Mouse (Mus musculus): ENCODE data around the gene Hfe2. TPM values are rescaled to one million over a fixed set of nuclear protein-coding genes. Genes with fewer than 3 reads are reported as not detected.

Gene Hfe2
- not detected in 2 replicates for polyA plus RNA-seq (2012)

DNA sequence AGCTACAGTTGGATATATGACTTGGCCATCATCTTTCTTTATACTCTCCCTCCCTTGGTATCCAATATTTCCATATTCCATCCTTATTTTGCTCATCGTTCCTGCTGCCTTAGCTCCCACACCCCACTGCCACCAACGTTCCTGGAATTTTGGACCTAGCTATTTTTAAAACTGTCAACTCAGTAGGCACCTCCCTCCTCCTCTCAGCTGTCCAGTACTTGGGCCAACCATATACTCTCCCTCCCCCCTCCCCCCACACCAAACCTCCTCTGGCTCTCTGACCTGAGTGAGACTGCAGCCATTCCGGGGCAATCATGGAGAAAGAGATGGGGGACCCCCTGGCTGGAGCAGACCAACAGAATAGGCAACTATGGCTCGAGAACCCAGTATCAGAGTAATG is at the start of gene Hfe2:
Hfe2 (plus strand) TSS at position 259 of the 400 bp plus-strand sequence.
- TF ChIP-seq GATA1 (IDR thresholded peaks at IDR 0.05; ENCODE audit: low read length) = no peak

DNA sequence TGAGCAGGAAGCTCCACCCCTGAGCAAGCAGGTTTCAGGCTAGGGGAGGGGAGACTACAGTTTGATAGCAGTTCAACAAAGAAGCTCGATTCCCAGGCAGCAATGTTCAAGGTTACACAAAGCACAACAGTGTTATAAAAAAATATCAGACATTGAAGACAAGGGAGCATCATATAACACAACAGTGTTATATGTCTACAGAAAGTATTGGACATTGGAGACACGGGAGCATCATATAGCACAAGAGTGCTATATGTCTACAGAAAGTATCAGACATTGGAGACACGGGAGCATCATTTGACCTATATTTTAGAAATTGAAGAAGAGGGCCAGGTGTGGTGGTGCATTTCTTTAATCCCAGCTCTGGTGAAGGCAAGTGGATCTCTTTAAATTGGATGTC is 47.9 kb upstream of the Hfe2 start:
- no peak for TF ChIP-seq GATA1 (IDR thresholded peaks at IDR 0.05; ENCODE audit: low read length)

DNA sequence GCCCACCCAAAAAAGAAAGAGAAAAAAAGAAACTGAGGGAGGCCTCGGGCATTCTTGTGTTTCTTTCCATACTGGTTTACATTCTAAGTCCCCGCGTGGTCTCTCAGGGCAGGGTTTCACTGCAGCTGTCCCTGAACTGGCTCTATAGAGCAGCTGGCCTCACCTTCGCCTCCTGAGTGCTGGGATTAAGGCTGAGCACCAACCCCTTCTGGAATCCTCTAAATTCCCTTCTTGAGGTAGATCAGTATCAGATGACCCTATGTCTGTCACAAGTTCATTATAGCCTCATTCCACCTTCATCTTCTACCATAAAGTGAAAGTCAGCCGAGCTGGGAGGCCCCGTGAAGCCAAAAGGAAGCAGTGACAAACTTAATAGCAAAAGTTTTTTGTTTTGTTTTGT is 47.4 kb upstream of the Hfe2 start:
- TF ChIP-seq GATA1 (IDR thresholded peaks at IDR 0.05; ENCODE audit: low read length) = no peak

DNA sequence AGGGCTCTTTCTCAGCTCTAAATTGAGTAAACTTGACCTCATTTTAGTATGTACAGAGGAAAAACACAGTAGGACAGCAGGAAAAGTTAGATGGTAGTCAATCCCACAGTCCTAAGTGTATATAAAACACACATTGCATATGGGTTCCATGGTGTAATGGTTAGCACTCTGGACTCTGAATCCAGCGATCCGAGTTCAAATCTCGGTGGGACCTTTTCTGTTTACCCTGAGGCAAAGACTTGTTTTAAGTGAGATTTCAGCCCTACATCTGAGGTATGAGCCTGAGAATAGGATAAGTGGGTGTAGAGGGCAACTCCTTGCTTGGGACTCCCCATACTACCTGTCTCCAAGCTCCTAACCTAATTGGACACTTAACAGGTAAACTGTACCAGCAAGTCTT is 45.7 kb upstream of the Hfe2 start:
- no peak for TF ChIP-seq GATA1 (IDR thresholded peaks at IDR 0.05; ENCODE audit: low read length)

DNA sequence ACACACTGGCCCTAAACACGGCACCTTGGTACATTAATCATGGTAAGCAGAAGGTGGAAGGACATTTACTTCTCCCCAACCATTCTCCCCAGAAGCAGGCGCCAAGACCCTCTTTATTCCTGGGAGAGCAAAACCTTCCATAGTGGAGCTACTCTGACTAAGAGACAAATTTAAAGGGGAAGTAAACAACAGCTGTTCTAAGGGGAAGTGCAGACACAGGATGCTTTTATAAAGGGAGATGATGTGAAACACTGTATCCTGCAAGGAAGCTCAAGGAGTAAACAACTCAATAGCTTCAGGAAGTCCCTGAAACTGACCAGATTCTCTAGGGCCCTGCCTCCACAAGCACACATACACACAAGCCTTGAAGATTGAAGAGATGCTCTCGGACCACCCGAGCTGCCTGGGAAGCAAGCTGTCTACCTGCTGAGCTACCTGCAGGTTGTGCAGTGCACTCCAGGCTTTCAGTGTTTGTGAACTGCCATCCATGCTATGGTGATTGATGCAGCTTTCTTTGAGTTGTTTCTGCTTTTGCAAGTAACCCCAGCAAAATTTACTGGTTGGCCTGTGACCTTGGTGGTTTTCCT is 44.2 kb upstream of the Hfe2 start:
- no peak for TF ChIP-seq GATA1 (IDR thresholded peaks at IDR 0.05; ENCODE audit: low read length)

DNA sequence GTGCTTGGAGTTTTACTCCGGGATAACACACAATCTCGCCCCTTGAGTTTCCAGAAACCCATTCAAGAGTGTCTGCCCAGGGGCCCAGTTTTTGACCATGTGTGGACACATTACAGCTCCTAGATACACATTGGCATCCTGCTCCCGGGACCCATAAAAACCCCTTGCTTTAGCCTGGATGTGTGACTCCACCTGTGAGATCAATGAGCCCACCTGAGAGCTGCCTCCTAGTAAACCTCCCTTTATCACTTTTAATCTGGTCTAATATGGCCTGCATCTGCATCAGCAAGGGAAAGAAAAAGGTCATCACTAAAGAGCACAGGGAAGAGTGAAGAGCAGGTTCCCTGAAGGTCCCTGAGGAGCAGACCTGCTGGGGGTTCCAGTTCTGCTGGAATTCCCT is 43.1 kb upstream of the Hfe2 start:
- no peak for TF ChIP-seq GATA1 (IDR thresholded peaks at IDR 0.05; ENCODE audit: low read length)

DNA sequence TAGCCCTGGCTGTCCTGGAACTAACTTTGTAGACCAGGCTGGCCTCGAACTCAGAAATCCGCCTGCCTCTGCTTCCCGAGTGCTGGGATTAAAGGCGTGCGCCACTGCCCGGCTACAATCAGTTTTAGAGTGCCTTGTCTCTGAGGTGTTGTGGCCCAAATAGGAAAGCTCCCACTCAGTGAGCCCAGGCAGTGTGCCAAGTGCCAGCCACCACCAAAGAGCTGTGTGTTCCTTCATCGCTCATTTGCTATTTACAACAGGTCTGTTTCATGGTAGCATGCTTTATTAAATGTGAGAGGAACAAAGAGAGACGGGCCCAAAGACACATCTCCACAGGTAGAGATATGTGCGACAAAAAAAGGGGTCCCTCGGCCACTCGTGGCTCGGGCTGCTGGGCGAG is 42.5 kb upstream of the Hfe2 start:
- TF ChIP-seq GATA1 (IDR thresholded peaks at IDR 0.05; ENCODE audit: low read length) = no peak

DNA sequence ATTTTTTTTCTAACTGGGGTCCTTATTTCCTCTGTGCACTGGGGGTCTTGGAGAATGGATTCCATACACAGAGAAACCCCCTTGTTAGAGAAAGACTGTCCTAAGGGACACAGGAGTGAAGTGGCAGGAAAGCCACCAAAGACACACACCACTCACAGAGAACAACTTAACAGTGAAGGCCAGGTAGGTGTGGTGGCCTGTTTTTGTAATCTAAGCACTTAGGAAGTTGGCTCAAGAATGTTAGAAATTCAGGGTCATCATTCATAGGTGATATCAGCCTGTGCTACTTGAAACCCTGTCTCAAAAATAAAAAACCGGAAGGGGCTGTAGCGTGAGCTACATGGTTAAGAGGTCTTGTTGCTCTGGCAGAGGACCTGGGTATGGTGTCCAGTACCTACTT is 41.0 kb upstream of the Hfe2 start:
- TF ChIP-seq GATA1 (IDR thresholded peaks at IDR 0.05; ENCODE audit: low read length) = no peak

DNA sequence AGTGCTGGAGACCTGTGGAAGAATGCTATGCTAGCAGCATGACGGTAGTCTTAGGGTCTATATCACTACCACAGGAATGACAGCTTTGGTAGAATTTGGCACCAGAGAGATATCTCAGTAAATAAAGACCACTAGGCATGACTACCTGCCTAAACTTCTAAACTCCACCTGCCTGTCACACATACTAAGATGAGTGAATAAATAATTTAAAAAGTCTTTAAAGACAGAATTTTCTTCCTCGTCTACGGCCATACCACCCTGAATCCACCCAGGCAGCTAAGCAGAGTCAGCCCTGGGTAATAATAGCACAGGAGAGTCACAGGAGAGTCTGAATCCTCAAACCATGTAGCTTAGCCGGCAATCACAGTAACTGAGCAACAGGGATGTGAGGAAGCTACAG is 40.1 kb upstream of the Hfe2 start:
- no peak for TF ChIP-seq GATA1 (IDR thresholded peaks at IDR 0.05; ENCODE audit: low read length)

DNA sequence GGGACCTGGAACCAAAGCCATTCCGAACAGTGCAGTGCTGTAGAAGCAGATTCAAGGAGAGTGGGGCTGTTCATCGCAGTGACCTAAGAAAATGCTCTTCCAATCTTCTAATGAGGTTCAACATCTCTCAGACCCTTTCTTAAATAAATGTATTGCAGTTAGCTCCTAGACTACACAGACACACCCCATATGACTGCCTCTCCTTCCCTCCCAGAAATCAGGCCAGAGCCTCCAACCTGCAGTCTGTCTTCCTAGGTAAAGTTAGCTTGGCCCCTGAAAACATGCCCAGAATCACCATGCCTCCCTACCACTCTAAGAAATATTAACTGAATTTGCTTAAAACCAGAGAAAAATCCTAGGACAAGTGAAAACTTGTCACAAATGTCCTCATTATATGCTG is 39.6 kb upstream of the Hfe2 start:
- TF ChIP-seq GATA1 (IDR thresholded peaks at IDR 0.05; ENCODE audit: low read length) = no peak

DNA sequence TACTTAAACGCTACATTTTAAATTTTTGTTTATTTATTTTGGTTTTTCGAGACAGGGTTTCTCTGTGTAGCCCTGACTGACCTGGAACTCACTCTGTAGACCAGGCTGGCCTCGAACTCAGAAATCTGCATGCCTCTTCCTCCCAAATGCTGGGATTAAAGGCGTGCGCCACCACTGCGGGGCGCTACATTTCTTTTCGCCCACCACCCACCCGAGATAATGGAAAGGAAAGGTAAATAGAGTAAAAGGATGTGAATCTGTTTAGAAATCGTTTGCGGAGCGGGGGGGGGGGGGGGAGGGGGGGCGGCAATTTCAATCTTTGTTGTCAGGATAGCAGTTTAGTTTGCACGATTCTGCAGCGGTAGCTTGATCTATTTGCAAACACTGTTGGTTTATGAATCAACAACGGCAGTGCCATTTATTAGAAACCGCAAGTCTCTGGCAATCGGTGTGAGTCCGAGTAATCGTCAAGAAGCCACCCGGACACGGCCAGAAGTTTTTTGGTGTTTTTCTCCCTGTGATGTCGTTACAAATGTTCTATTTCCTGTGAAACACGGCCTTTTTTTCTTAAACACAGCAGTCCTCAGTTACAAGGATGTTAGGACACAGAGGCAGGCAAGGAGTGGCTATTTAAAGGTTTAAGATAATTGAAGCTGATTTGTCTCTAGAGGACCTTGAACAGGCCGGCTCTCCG is 37.2 kb upstream of the Hfe2 start:
- TF ChIP-seq GATA1 (IDR thresholded peaks at IDR 0.05; ENCODE audit: low read length) = no peak

DNA sequence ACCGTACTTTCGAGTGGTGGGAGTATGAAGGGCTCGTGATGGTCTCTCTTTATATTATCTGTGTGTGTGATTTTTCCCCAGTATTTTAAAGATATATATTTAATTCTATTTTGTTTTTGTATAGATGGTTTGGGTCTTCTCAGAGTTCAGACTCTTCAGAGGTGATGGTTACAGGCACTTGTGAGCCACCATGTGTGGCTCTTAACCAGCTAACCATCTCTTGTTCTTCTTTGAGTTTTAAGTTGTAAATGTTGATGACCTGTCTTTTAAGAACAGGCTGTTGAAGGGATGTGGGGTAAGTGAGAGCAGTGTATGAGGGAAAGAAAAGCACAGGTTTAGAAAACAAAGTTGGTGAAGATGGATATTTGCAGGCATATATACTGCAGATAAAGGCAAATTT is 30.1 kb upstream of the Hfe2 start:
- TF ChIP-seq GATA1 (IDR thresholded peaks at IDR 0.05; ENCODE audit: low read length) = no peak

DNA sequence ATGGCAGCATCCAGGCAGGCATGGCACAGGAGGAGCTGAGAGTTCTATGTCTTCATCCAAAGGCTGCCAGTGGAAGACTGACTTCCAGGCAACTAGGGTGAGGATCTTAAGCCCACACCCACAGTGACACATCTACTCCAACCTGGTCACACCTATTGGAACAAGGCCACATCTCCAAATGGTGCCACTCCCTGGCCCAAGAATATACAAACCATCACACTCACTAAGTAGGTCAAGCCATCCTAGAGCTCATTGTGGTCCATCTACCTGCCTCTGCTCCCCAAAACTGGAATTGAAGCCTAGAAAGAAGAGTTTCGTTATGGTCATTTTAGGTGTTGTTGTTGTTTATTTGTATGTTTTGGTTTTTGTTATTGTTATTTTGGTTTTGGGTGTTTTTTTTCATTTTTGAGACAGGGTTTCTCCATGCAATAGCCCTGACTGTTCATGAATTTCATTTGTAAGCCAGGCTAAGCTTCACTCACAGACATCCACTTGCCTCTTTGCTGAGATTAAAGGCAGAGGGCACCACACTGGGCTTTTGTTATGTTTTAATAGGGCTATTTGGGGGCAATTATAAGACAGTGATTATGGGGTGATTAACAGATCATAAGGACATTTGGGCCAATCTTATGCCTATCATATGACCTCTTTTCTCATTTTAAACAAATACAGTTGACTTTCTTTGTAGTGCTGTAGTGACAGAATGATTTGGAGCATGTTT is 29.3 kb upstream of the Hfe2 start:
- no peak for TF ChIP-seq GATA1 (IDR thresholded peaks at IDR 0.05; ENCODE audit: low read length)

DNA sequence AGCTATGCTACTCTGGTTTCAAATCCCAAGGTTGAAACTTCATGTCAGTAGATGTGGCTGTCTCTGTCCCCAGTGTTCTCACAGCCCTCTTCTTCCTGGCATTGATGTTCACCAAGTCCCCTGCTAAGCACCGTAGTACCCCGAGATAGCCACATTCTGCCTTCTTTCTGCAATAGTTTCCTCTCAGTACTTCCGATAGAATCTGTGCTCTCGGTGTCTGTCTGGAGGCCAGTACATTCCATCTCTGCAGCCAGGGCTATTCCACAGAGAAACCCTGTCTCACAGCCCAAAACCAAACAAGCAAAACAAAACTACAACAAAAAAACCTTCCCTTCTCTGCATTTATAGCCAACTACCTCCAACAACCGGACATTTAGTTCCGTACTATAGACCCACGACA is 28.8 kb upstream of the Hfe2 start:
- TF ChIP-seq GATA1 (IDR thresholded peaks at IDR 0.05; ENCODE audit: low read length) = no peak

DNA sequence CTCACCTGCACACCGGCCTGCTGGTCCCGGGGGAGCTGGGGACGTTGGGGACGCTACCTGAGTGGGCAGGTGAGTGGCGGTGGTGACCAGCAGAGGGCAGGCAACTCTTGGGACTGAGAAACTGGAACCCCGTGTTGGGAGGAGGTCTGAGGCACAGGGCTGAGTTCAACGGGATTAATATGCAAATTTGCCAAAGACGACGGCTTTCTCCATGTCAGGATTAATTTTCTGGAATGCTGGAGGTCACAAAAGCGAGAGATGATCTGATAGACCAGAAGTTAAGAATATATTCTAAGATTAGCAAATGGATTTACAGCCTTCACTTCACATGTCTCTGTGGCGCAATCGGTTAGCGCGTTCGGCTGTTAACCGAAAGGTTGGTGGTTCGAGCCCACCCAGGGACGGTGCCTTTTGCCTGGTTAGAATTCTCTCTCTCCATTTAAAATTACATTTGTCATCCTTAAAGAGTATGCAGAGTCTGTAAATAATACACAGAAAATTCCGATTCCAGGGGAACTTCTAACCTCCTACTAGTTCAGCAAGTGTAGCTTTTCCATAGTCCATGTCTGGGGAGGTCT is 27.4 kb upstream of the Hfe2 start:
- TF ChIP-seq GATA1 (IDR thresholded peaks at IDR 0.05; ENCODE audit: low read length) = no peak

DNA sequence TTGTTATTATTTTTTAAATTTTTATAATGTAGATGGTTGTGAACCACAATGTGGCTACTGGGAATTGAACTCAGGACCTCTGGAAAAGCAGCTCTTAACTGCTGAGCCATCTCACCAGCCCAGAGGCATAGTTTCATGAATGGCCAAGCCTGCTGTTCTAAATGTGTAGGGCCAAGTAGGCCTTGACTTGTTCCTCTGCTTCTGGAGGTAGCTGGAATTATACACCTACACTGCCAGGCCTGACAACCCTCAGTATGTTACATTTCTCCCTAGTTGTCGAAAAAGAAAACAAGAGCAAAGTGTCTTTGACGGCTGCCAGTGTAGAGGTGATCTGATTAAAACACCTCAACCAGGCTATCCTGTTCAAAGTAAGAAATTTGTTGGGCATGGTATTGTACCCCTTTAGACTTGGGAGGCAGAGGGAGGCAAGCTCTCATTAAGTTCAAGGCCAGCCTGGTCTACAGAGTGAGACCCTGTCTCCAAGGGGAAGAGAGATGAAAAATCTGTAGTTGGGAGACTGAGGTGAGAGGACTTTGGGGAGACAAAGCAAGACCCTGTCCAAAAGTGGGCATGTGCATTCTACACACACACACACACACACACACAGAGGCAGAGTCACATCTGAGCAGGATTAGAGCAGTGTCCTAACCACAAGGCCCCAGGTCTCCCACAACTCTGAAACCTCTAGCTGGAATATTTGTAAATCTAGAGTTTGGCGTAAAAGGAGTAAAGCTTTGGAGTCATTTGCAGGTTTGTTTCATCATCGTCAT is 26.3 kb upstream of the Hfe2 start:
- no peak for TF ChIP-seq GATA1 (IDR thresholded peaks at IDR 0.05; ENCODE audit: low read length)
